ENCODE assay signal across 22 mouse cellular contexts in the genomic region with DNA sequence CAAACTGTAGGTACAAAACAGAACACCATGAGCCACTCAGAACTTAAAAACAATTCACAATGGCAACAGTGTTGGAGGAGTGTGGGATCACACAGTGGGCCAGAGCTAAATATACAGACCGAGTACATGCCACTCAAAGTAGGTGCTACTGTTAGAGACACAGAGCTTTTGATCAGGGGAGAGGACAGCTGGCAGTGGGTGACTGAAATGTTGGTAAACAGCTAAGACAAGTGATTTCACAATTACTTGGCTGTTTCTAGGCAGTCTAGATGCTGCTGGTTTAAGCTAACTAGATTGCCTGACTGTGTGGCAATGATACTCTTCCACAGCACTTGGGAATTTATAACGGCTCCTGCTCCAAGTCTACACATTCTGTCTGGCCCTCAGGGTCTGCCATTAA. TPM values are rescaled to one million over a fixed set of nuclear protein-coding genes. Genes with fewer than 3 reads are reported as not detected.
DNase-seq lines count a peak whose midpoint lies in the region; ATAC-seq and TF ChIP-seq lines count a peak whose summit lies in the region.
"Had no signal": no experiment of that assay in that cellular context is flagged by ENCODE, and none has a peak within 500 bp of the region (broad histone marks: within the 10 kb centered on the region; RNA-seq: fewer than 3 reads in every experiment).

No protein-coding gene starts in this region.

- no peak overlapping the region for H3K4me3 ChIP-seq in layer of hippocampus, adult 2 months
- no peak overlapping the region for H3K4me3 ChIP-seq in lung, postnatal 0 days (ENCODE audit: low read depth, low read length)
- H3K4me3 ChIP-seq: embryonic facial prominence, embryonic 12.5 days; forebrain, embryonic 12.5 days; heart, embryonic 13.5 days; hindbrain, embryonic 15.5 days had no signal

- no peaks in the 10 kb centered on the region for H3K4me1 ChIP-seq in lung, postnatal 0 days (ENCODE audit: insufficient read depth, low read depth, low read length)
- H3K4me1 ChIP-seq: embryonic facial prominence, embryonic 12.5 days; forebrain, embryonic 12.5 days; heart, embryonic 13.5 days; hindbrain, embryonic 15.5 days had no signal

- DNase-seq in cerebellum, adult 11-12 months = peak; percentile 9
- no peak for DNase-seq in cerebellum, postnatal 14 days
- no peak for DNase-seq in layer of hippocampus, adult 2 months (ENCODE audit: low spot score in 2 of 2)
- DNase-seq in layer of hippocampus, adult 9-10 months (ENCODE audit: low spot score) = no peak
- DNase-seq in lung, postnatal 0 days (ENCODE audit: low spot score) = peak; percentile 43
- DNase-seq in lung, postnatal 10 days = no peak
- no peak for DNase-seq in right cerebral cortex, postnatal 4 days
- DNase-seq: adrenal gland, postnatal 10 days; B cell, adult 2 months; cerebellum, postnatal 10 days; gastrocnemius, postnatal 25 days; heart, adult 11 months; heart, postnatal 36 days had no signal

- H3K27ac ChIP-seq in layer of hippocampus, adult 2 months = peak overlapping the region; percentile 77
- H3K27ac ChIP-seq in lung, postnatal 0 days (ENCODE audit: low read length) = no peak overlapping the region
- H3K27ac ChIP-seq: embryonic facial prominence, embryonic 12.5 days; forebrain, embryonic 12.5 days; heart, embryonic 13.5 days; hindbrain, embryonic 15.5 days had no signal

- no peak for TF ChIP-seq CTCF in layer of hippocampus, adult 2 months (conservative IDR thresholded peaks at IDR 0.05)
- TF ChIP-seq CTCF in lung, postnatal 0 days (IDR thresholded peaks at IDR 0.05) = no peak

- ATAC-seq in lung, postnatal 0 days = peak; percentile 43; the same call in 1 of the 2 replicates
- ATAC-seq: CD4-positive, CD25-positive, alpha-beta regulatory T cell, adult 4 months; forebrain, embryonic 16.5 days had no signal

- no peak for TF ChIP-seq EP300 in lung, postnatal 0 days (IDR thresholded peaks at IDR 0.05)

- H3K9ac ChIP-seq in lung, postnatal 0 days (replicated peaks; ENCODE audit: low read depth) = no peak overlapping the region
- H3K9ac ChIP-seq: embryonic facial prominence, embryonic 12.5 days; forebrain, embryonic 12.5 days; heart, embryonic 13.5 days; hindbrain, embryonic 15.5 days had no signal

- no peaks in the 10 kb centered on the region for H3K9me3 ChIP-seq in lung, postnatal 0 days (ENCODE audit: low read length)
- H3K9me3 ChIP-seq: embryonic facial prominence, embryonic 12.5 days; forebrain, embryonic 12.5 days; heart, embryonic 13.5 days; hindbrain, embryonic 15.5 days had no signal

- WGBS in lung, postnatal 0 days = 41% methylated on average over 2 of the region's 2 CpGs

- no peak overlapping the region for H3K4me2 ChIP-seq in lung, postnatal 0 days (replicated peaks; ENCODE audit: low read depth, low read length)
- H3K4me2 ChIP-seq: embryonic facial prominence, embryonic 12.5 days; forebrain, embryonic 12.5 days; heart, embryonic 13.5 days; hindbrain, embryonic 15.5 days had no signal

- no peaks in the 10 kb centered on the region for H3K27me3 ChIP-seq in lung, postnatal 0 days (replicated peaks; ENCODE audit: insufficient read depth, low read length)
- H3K27me3 ChIP-seq: embryonic facial prominence, embryonic 12.5 days; forebrain, embryonic 12.5 days; heart, embryonic 13.5 days; hindbrain, embryonic 15.5 days had no signal

- no peaks in the 10 kb centered on the region for H3K36me3 ChIP-seq in lung, postnatal 0 days (ENCODE audit: insufficient read depth, low read length)
- H3K36me3 ChIP-seq: embryonic facial prominence, embryonic 12.5 days; forebrain, embryonic 12.5 days; G1E; heart, embryonic 13.5 days; hindbrain, embryonic 15.5 days had no signal

RNA-seq across cellular contexts. Expression of gene Kcnk12, which starts 17.6 kb away (rescaled TPM):
- 10 to 100 TPM; 22.8 to 23.2 TPM for total RNA-seq in layer of hippocampus, adult 2 months (2021)
- polyA plus RNA-seq in lung, postnatal 0 days (2015; fragmentation: Nextera tagmentation; extraction: Ambion mirVana) = 0.81 and 0.83 TPM in 2 replicates
- total RNA-seq: G1E; gastrocnemius, adult 18-20 months; gastrocnemius, postnatal 25 days; heart, postnatal 36 days had no signal
- polyA plus RNA-seq: CD4-positive, CD25-positive, alpha-beta regulatory T cell, adult 4 months; G1E; heart, embryonic 13.5 days; heart, postnatal 0 days had no signal

Comparison
In these comparisons a context has a peak if more than half of its experiments do, and no peak if none do; other contexts are left out.
1. DNase-seq: peak in cerebellum, adult 11-12 months (single experiment) and lung, postnatal 0 days (single experiment); none in cerebellum, postnatal 14 days (0 of 2), layer of hippocampus, adult 2 months (0 of 2), layer of hippocampus, adult 9-10 months (single experiment), lung, postnatal 10 days (single experiment) and right cerebral cortex, postnatal 4 days (single experiment).